Mouse (Mus musculus) central nervous system, embryonic 11.5 days (tissue): Measurements from ENCODE around the gene C8g. TPM values are rescaled to one million over a fixed set of nuclear protein-coding genes. Genes with fewer than 3 reads are reported as not detected.

Source experiments
- polyA plus RNA-seq: library from polyadenylated mRNA; depleted of rRNA; stranded (reverse); fragments of >200 nt; gene quantifications from 2 replicates; pipeline ENCODE4 v1.2.3, GENCODE M21; 2012; rRNA removed

Gene C8g
- polyA plus RNA-seq: 3.8 and 4.0 TPM in 2 replicates

GRCm38 (mm10) chr2:25501593-25502486 lies at the start of gene C8g:
TSS of gene C8g (minus strand) at chr2:25501719.

GRCm38 (mm10) chr2:25546811-25547491 lies 45.4 kb upstream of the C8g start, which contains the start of gene Traf2:
TSS of gene Traf2 (minus strand) at chr2:25546940.

GRCm38 (mm10) chr2:25500576-25501405 lies 728 bp downstream of the C8g start, which contains the start of gene Fbxw5:
TSS of gene Fbxw5 (plus strand) at chr2:25500750.

GRCm38 (mm10) chr2:25493476-25493961 lies 8.0 kb downstream of the C8g start, which contains the start of gene Lcn12:
TSS of gene Lcn12 (minus strand) at chr2:25493911.

GRCm38 (mm10) chr2:25469969-25470368 lies 31.6 kb downstream of the C8g start, which contains the start of gene Ptgds:
TSS of gene Ptgds (minus strand) at chr2:25470046.

GRCm38 (mm10) chr2:25460551-25461309 lies 40.8 kb downstream of the C8g start, which contains the start of gene Paxx:
TSS of gene Paxx (minus strand) at chr2:25461094.

GRCm38 (mm10) chr2:25456205-25456953 lies 45.1 kb downstream of the C8g start, which contains the start of gene Clic3:
TSS of gene Clic3 (plus strand) at chr2:25456838.

Other genes starting within 250 kb of the C8g start
- gene Tmem203, start 246.3 kb downstream of the C8g start, polyA plus RNA-seq: 22.0 and 23.7 TPM in 2 replicates
- 4.1 and 4.2 TPM in 2 replicates for gene Tprn, start 239.1 kb downstream of the C8g start, polyA plus RNA-seq
- 131 and 133 TPM in 2 replicates for gene Ssna1, start 229.3 kb downstream of the C8g start, polyA plus RNA-seq
- gene Anapc2, start 229.2 kb downstream of the C8g start, polyA plus RNA-seq: 106 and 109 TPM in 2 replicates
- gene Tmem210, start 213.6 kb downstream of the C8g start, polyA plus RNA-seq: not detected in 2 replicates
- gene Lrrc26, start 211.8 kb downstream of the C8g start, polyA plus RNA-seq: not detected in 2 replicates
- 1.6 and 2.0 TPM in 2 replicates for gene Grin1, start 182.5 kb downstream of the C8g start, polyA plus RNA-seq
- 29.2 and 34.9 TPM in 2 replicates for gene Man1b1, start 169.4 kb downstream of the C8g start, polyA plus RNA-seq
- gene Dpp7, start 145.4 kb downstream of the C8g start, polyA plus RNA-seq: 22.1 and 29.3 TPM in 2 replicates
- 2.9 and 5.3 TPM in 2 replicates for gene Uap1l1, start 136.0 kb downstream of the C8g start, polyA plus RNA-seq
- 64.9 and 72.9 TPM in 2 replicates for gene Sapcd2, start 129.4 kb downstream of the C8g start, polyA plus RNA-seq
- gene Entpd2, start 105.8 kb downstream of the C8g start, polyA plus RNA-seq: 0.11 and 0.17 TPM in 2 replicates
- gene Npdc1, start 102.4 kb downstream of the C8g start, polyA plus RNA-seq: 146 and 170 TPM in 2 replicates
- 0.06 and 0.31 TPM in 2 replicates for gene Fut7, start 78.5 kb downstream of the C8g start, polyA plus RNA-seq
- 15.7 and 15.9 TPM in 2 replicates for gene Abca2, start 73.0 kb downstream of the C8g start, polyA plus RNA-seq
- 0.16 and 0.36 TPM in 2 replicates for gene Clic3, start 44.9 kb downstream of the C8g start, polyA plus RNA-seq
- 23.7 and 35.7 TPM in 2 replicates for gene Paxx, start 40.6 kb downstream of the C8g start, polyA plus RNA-seq
- 0.34 and 0.41 TPM in 2 replicates for gene Ptgds, start 31.7 kb downstream of the C8g start, polyA plus RNA-seq
- not detected in 2 replicates for gene Lcn12, start 7.8 kb downstream of the C8g start, polyA plus RNA-seq
- 27.8 and 30.7 TPM in 2 replicates for gene Fbxw5, start 969 bp downstream of the C8g start, polyA plus RNA-seq
- gene Traf2, start 45.2 kb upstream of the C8g start, polyA plus RNA-seq: 16.0 and 18.2 TPM in 2 replicates
- 165 and 237 TPM in 2 replicates for gene Edf1, start 56.1 kb upstream of the C8g start, polyA plus RNA-seq
- 8.2 and 8.8 TPM in 2 replicates for gene Mamdc4, start 73.1 kb upstream of the C8g start, polyA plus RNA-seq
- gene Phpt1, start 73.5 kb upstream of the C8g start, polyA plus RNA-seq: 154 and 192 TPM in 2 replicates
- gene Ajm1, start 80.0 kb upstream of the C8g start, polyA plus RNA-seq: 1.2 and 1.4 TPM in 2 replicates
- gene Rabl6, start 106.8 kb upstream of the C8g start, polyA plus RNA-seq: 88.7 and 111 TPM in 2 replicates
- gene Ccdc183, start 116.0 kb upstream of the C8g start, polyA plus RNA-seq: not detected in 2 replicates
- 9.4 and 18.8 TPM in 2 replicates for gene Tmem141, start 120.3 kb upstream of the C8g start, polyA plus RNA-seq
- 1.5 and 3.7 TPM in 2 replicates for gene Fcna, start 126.3 kb upstream of the C8g start, polyA plus RNA-seq
- not detected in 2 replicates for gene Lcn8, start 151.4 kb upstream of the C8g start, polyA plus RNA-seq
- not detected in 2 replicates for gene Lcn5, start 156.2 kb upstream of the C8g start, polyA plus RNA-seq
- not detected in 2 replicates for gene Lcn6, start 175.1 kb upstream of the C8g start, polyA plus RNA-seq
- not detected in 2 replicates for gene Lcn10, start 181.0 kb upstream of the C8g start, polyA plus RNA-seq
- gene Obp2a, start 198.3 kb upstream of the C8g start, polyA plus RNA-seq: not detected in 2 replicates
- 37.1 and 43.2 TPM in 2 replicates for gene Bmyc, start 205.0 kb upstream of the C8g start, polyA plus RNA-seq
- not detected in 2 replicates for gene Obp2b, start 235.3 kb upstream of the C8g start, polyA plus RNA-seq